Mouse (Mus musculus) G1E (cell line): Measurements from ENCODE around the gene H13. TPM values are rescaled to one million over a fixed set of nuclear protein-coding genes. Genes with fewer than 3 reads are reported as not detected.

ENCODE experiments used
- ATAC-seq: 2 replicates; pipeline ENCODE4 v1.8.0; 2016; ENCODE audit warnings: mild to moderate bottlenecking; ENCODE audit not compliant: insufficient number of reproducible peaks, poor library complexity, low FRiP score, severe bottlenecking; ENCODE audit errors: extremely low read depth
- DNase-seq: peaks from one replicate; pipeline ENCODE4 v3.0.0; 2012; ENCODE audit warnings: low spot score
- H3K27me3 ChIP-seq: 2 replicates; pipeline ENCODE4 v1.6.1; 2012; ENCODE audit warnings: mild to moderate bottlenecking, low read length, inconsistent platforms; ENCODE audit not compliant: insufficient read depth
- H3K36me3 ChIP-seq: replicated peaks from 2 replicates; pipeline ENCODE3; 2012; ENCODE audit warnings: mild to moderate bottlenecking, inconsistent platforms
- H3K4me1 ChIP-seq: 2 replicates; pipeline ENCODE4 v1.6.1; 2012; ENCODE audit warnings: low read depth, low read length, inconsistent platforms, mixed read lengths; ENCODE audit not compliant: insufficient read depth
- H3K4me3 ChIP-seq: 2 replicates; pipeline ENCODE4 v1.5.1; 2012; ENCODE audit warnings: low read depth, mild to moderate bottlenecking, inconsistent platforms, low read length, moderate library complexity, mixed read lengths
- H3K9me3 ChIP-seq: replicated peaks from 2 replicates; pipeline ENCODE4 v1.6.1; 2012; ENCODE audit warnings: inconsistent platforms
- CTCF ChIP-seq: IDR thresholded peaks from 2 replicates; pipeline ENCODE4 v1.5.1; 2012; ENCODE audit warnings: low read depth, low read length, inconsistent platforms, mixed read lengths
- GATA1 ChIP-seq: IDR thresholded peaks from 2 replicates; pipeline ENCODE4 v1.6.1; 2012; ENCODE audit warnings: borderline replicate concordance, low read length, inconsistent platforms, mixed read lengths
- GATA2 ChIP-seq: IDR thresholded peaks from 2 replicates; pipeline ENCODE4 v1.6.1; 2012; ENCODE audit warnings: low read depth, low read length, inconsistent platforms, borderline replicate concordance
- POLR2AphosphoS5 ChIP-seq: IDR thresholded peaks from 2 replicates; pipeline ENCODE4 v1.6.1; 2012; ENCODE audit warnings: low read depth, low read length, inconsistent platforms; ENCODE audit not compliant: insufficient replicate concordance
- TAL1 ChIP-seq: conservative IDR thresholded peaks from 2 replicates; pipeline ENCODE4 v1.6.1; 2012; ENCODE audit warnings: low read depth, low read length, inconsistent platforms, mixed read lengths
- polyA plus RNA-seq: library from polyadenylated mRNA; stranded (reverse); fragments of >175 nt; gene quantifications from 2 replicates; pipeline ENCODE4 v1.2.3, GENCODE M21; 2012
- total RNA-seq, 2 experiments: library from RNA; stranded (forward) in 1 of 2; stranded (reverse) in 1 of 2; fragments of 200-1000 nt in 1 of 2; fragments of >200 nt in 1 of 2; fragmentation: Nextera tagmentation in 1 of 2; gene quantifications; 2 replicates each; pipeline ENCODE4 v1.2.3; 2014 to 2017

H13 gene
- total and polyA plus RNA-seq, 3 experiments, result 43.2 to 65.2 (median 54.2) TPM

GRCm38 (mm10) chr2:152626774-152627591 is 42.3 kb upstream of the H13 start, which contains the start of gene Rem1:
Gene Rem1 (plus strand): TSS chr2:152626951.
- Histone ChIP-seq H3K27me3 (peaks cover 14% of the 10 kb centered on the region), H3K9me3 (no peaks in the 10 kb centered on the region), H3K36me3 (no peaks in the 10 kb centered on the region), H3K4me3 (no peak within 1 kb of the TSS), H3K4me1 (no peaks in the 10 kb centered on the region)
- TF ChIP-seq GATA1 (no peak), CTCF (no peak), GATA2 (no peak), POLR2AphosphoS5 (no peak), TAL1 (no peak)
- ATAC-seq, result no peak
- DNase-seq, result no peak

- DNase-seq, result no peak
- H3K4me3 ChIP-seq, result no peak overlapping the region
- no peaks in the 10 kb centered on the region for H3K9me3 ChIP-seq
- no peaks in the 10 kb centered on the region for H3K36me3 ChIP-seq
- H3K4me1 ChIP-seq, result no peaks in the 10 kb centered on the region
- no peak for ATAC-seq
- no peak for TF ChIP-seq GATA2
- TF ChIP-seq TAL1, result no peak
- no peak for TF ChIP-seq POLR2AphosphoS5
- no peak for TF ChIP-seq GATA1
- no peak for TF ChIP-seq CTCF
- peaks cover 14% of the 10 kb centered on the region for H3K27me3 ChIP-seq
These were observed 41.2 kb upstream of the H13 start for GRCm38 (mm10) chr2:152628066-152628465.

GRCm38 (mm10) chr2:152629239-152629638 is 40.0 kb upstream of the H13 start:
- ATAC-seq (no peak), DNase-seq (no peak)
- Histone ChIP-seq H3K9me3 (no peaks in the 10 kb centered on the region), H3K4me1 (no peaks in the 10 kb centered on the region), H3K4me3 (no peak overlapping the region), H3K36me3 (no peaks in the 10 kb centered on the region), H3K27me3 (peaks cover 14% of the 10 kb centered on the region)
- no peak for TF ChIP-seq TAL1
- TF ChIP-seq GATA1, result no peak
- TF ChIP-seq GATA2, result no peak
- no peak for TF ChIP-seq POLR2AphosphoS5
- no peak for TF ChIP-seq CTCF

- Histone ChIP-seq H3K4me1 (no peaks in the 10 kb centered on the region), H3K27me3 (peaks cover 12% of the 10 kb centered on the region), H3K9me3 (no peaks in the 10 kb centered on the region), H3K36me3 (no peaks in the 10 kb centered on the region), H3K4me3 (no peak overlapping the region)
- no peak for ATAC-seq
- no peak for DNase-seq
- TF ChIP-seq CTCF, result no peak
- no peak for TF ChIP-seq POLR2AphosphoS5
- TF ChIP-seq GATA1, result no peak
- no peak for TF ChIP-seq TAL1
- TF ChIP-seq GATA2, result no peak
These were observed 39.4 kb upstream of the H13 start for GRCm38 (mm10) chr2:152629904-152630303.

GRCm38 (mm10) chr2:152633334-152633733 is 35.9 kb upstream of the H13 start:
- Histone ChIP-seq H3K36me3 (no peaks in the 10 kb centered on the region), H3K4me1 (no peaks in the 10 kb centered on the region), H3K9me3 (no peaks in the 10 kb centered on the region), H3K27me3 (peaks cover 2% of the 10 kb centered on the region), H3K4me3 (no peak overlapping the region)
- ATAC-seq (no peak), DNase-seq (no peak)
- TF ChIP-seq GATA1 (no peak), TAL1 (no peak), POLR2AphosphoS5 (no peak), GATA2 (no peak), CTCF (no peak)

- Histone ChIP-seq H3K4me1 (no peaks in the 10 kb centered on the region), H3K27me3 (peaks cover 2% of the 10 kb centered on the region), H3K36me3 (no peaks in the 10 kb centered on the region), H3K9me3 (no peaks in the 10 kb centered on the region), H3K4me3 (no peak overlapping the region)
- TF ChIP-seq CTCF (no peak), GATA2 (no peak), TAL1 (no peak), POLR2AphosphoS5 (no peak)
- no peak for DNase-seq
- ATAC-seq, result no peak
These were observed 35.0 kb upstream of the H13 start for GRCm38 (mm10) chr2:152634311-152634710.
